Mouse (Mus musculus) midbrain, embryonic 10.5 days (tissue): Measurements from ENCODE around the gene Gm17651. TPM values are rescaled to one million over a fixed set of nuclear protein-coding genes. Genes with fewer than 3 reads are reported as not detected.

Experiments
- DNase-seq: peaks from one replicate; pipeline ENCODE4 v3.0.0-alpha.2; 2017; ENCODE audit warnings: low spot score
- H3K27ac ChIP-seq: fragments of 300-500 bp; sonication (generic); replicated peaks from 2 replicates; pipeline ENCODE4 v1.5.1; 2016; ENCODE audit warnings: mild to moderate bottlenecking
- H3K27me3 ChIP-seq: fragments of 300-500 bp; sonication (generic); 2 replicates; pipeline ENCODE4 v1.6.1; 2016; ENCODE audit warnings: low read depth, mild to moderate bottlenecking; ENCODE audit not compliant: poor library complexity, severe bottlenecking
- H3K36me3 ChIP-seq: fragments of 300-500 bp; sonication (generic); 2 replicates; pipeline ENCODE4 v1.6.1; 2016; ENCODE audit warnings: mild to moderate bottlenecking, moderate library complexity
- H3K4me1 ChIP-seq: fragments of 300-500 bp; sonication (generic); 2 replicates; pipeline ENCODE4 v1.6.1; 2016
- H3K4me3 ChIP-seq: fragments of 300-500 bp; sonication (generic); 2 replicates; pipeline ENCODE4 v1.5.1; 2016; ENCODE audit warnings: mild to moderate bottlenecking, moderate library complexity
- H3K9me3 ChIP-seq: fragments of 300-500 bp; sonication (generic); replicated peaks from 2 replicates; pipeline ENCODE4 v1.6.1; 2016; ENCODE audit warnings: mild to moderate bottlenecking
- WGBS: fragments of 180-500 bp; shearing (Covaris S2); methylation state at CpG from one replicate; pipeline ENCODE4 v1.1.7; 2016; 5-methylcytosine and 5-hydroxymethylcytosine counted together
- polyA plus RNA-seq: library from polyadenylated mRNA; unstranded; fragments of >200 nt; fragmentation: Nextera tagmentation; extraction: Ambion mirVana; gene quantifications from 2 replicates; pipeline ENCODE4 v1.2.1, GENCODE M21; 2016

The Gm17651 gene
- polyA plus RNA-seq: not detected in 2 replicates

DNA sequence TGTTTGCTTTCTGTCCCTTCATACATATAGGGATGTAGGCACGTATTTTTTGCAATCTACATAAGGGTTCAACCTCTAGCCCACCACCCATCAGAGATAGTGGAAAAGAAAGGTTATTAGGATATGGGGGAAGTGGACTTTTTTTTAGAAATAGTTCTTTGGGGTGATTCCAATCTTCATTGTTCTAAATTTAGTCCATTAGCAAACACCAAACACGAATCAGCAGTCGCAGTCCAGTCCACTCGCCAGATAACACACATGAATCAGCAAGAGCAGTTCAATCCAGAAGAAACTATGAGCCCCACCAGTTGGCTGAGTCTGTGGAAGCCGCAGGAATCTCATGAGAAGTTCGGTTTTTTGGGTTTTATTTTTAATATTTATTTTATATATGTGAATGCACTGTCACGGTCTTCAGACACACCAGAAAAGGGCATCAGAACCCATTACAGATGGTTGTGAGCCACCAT, at the start of gene Gm17651:
Gene Gm17651, minus strand, starts transcription at position 51 of the 467 bp plus-strand sequence.
- WGBS: 91% methylated on average over 7 of the region's 7 CpGs
- DNase-seq: no peak
- H3K9me3 ChIP-seq: no peaks in the 10 kb centered on the region
- H3K4me3 ChIP-seq: no peak within 1 kb of the TSS
- H3K36me3 ChIP-seq: peaks cover 26% of the 10 kb centered on the region
- no peak within 1 kb of the TSS for H3K27ac ChIP-seq
- 0 out of 2 replicates have a peak, but pooled peaks cover 3% of the 10 kb centered on the region for H3K27me3 ChIP-seq
- H3K4me1 ChIP-seq: no peaks in the 10 kb centered on the region

GRCm38 (mm10) chr3:97719116-97719515, 44.6 kb upstream of the Gm17651 start:
- no peak overlapping the region for H3K4me3 ChIP-seq
- DNase-seq: no peak
- H3K27ac ChIP-seq: no peak overlapping the region
- no peaks in the 10 kb centered on the region for H3K4me1 ChIP-seq
- no peaks in the 10 kb centered on the region for H3K27me3 ChIP-seq
- H3K9me3 ChIP-seq: peaks cover 18% of the 10 kb centered on the region
- H3K36me3 ChIP-seq: no peaks in the 10 kb centered on the region
- 91% methylated on average over 9 of the region's 9 CpGs for WGBS

- Histone ChIP-seq H3K27ac (no peak overlapping the region), H3K4me3 (no peak overlapping the region), H3K36me3 (no peaks in the 10 kb centered on the region), H3K27me3 (no peaks in the 10 kb centered on the region), H3K4me1 (no peaks in the 10 kb centered on the region), H3K9me3 (no peaks in the 10 kb centered on the region)
- 78% methylated on average over 1 of the region's 1 CpGs for WGBS
- DNase-seq: no peak
Observed at GRCm38 (mm10) chr3:97715922-97716321, 41.4 kb upstream of the Gm17651 start.

DNA sequence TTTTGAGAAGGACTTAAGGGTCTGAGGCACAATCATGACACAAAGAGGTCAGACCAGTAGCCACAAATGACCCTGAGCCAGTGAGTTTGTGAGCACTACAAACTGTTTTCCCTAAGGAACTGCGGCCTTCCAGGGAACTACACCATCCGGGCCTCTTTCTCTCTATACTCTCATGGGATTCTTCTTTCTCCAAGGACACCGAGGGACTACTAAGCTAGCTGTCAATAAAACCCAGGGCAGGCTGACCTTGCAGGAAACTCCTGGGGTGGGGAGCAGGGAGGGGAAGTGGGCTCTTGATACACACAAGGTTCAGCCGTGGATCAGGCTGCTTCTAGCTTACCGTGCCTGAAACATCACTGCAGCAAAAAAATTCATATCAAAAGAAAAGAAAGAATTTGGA, 36.4 kb upstream of the Gm17651 start:
- Histone ChIP-seq H3K27ac (no peak overlapping the region), H3K27me3 (no peaks in the 10 kb centered on the region), H3K4me1 (no peaks in the 10 kb centered on the region), H3K36me3 (no peaks in the 10 kb centered on the region), H3K4me3 (no peak overlapping the region), H3K9me3 (no peaks in the 10 kb centered on the region)
- 64% methylated on average over 5 of the region's 5 CpGs for WGBS
- DNase-seq: no peak

DNA sequence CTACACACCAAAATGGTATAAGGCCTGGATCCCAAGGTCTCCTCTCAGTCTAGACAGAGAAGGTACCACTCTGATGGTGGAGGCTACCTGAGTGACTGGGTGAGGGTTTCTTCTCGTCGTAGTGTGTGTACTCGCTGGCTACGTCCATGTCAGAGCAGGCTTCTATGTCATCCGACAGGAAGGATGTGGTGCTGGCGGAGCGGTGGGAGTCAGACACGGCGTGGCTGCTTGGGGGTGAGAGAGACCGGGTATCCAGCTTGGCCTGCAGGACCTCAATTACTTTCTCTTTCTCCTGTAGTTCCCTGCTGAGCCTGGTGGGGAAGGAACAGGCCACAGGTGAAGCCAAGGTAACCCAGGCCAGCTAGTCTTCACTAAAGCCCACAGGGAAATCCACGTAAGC, 35.6 kb upstream of the Gm17651 start:
- no peaks in the 10 kb centered on the region for H3K36me3 ChIP-seq
- no peak for DNase-seq
- no peak overlapping the region for H3K4me3 ChIP-seq
- H3K27me3 ChIP-seq: no peaks in the 10 kb centered on the region
- 91% methylated on average over 11 of the region's 11 CpGs for WGBS
- no peaks in the 10 kb centered on the region for H3K9me3 ChIP-seq
- H3K4me1 ChIP-seq: no peaks in the 10 kb centered on the region
- H3K27ac ChIP-seq: no peak overlapping the region

DNA sequence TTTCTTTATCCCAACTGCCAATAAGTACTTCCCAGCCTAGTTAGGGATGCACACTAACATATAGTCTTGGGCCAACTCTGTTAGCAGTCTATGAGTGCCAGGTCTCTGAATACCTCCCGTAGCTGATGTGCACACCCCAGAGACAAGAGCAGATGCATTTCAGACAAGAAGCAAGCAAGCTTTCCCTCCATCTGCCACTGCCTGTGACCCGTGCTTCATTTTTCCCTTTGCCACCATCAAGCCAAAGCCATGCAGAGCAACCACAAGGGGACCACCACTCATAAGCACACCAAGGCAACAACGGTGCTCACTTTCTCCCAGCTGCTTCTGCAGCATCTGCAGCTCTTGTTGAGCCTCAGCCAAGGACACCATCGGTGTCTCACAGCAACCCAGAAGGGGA, 32.1 kb upstream of the Gm17651 start:
- no peaks in the 10 kb centered on the region for H3K27me3 ChIP-seq
- no peak for DNase-seq
- WGBS: 94% methylated on average over 4 of the region's 4 CpGs
- H3K27ac ChIP-seq: no peak overlapping the region
- no peak overlapping the region for H3K4me3 ChIP-seq
- no peaks in the 10 kb centered on the region for H3K36me3 ChIP-seq
- no peaks in the 10 kb centered on the region for H3K9me3 ChIP-seq
- no peaks in the 10 kb centered on the region for H3K4me1 ChIP-seq

- Histone ChIP-seq H3K27ac (no peak overlapping the region), H3K27me3 (no peaks in the 10 kb centered on the region), H3K4me1 (no peaks in the 10 kb centered on the region), H3K9me3 (no peaks in the 10 kb centered on the region), H3K36me3 (no peaks in the 10 kb centered on the region), H3K4me3 (no peak overlapping the region)
- WGBS: 81% methylated on average over 3 of the region's 3 CpGs
- no peak for DNase-seq
Observed at GRCm38 (mm10) chr3:97705508-97705907, 31.0 kb upstream of the Gm17651 start.

DNA sequence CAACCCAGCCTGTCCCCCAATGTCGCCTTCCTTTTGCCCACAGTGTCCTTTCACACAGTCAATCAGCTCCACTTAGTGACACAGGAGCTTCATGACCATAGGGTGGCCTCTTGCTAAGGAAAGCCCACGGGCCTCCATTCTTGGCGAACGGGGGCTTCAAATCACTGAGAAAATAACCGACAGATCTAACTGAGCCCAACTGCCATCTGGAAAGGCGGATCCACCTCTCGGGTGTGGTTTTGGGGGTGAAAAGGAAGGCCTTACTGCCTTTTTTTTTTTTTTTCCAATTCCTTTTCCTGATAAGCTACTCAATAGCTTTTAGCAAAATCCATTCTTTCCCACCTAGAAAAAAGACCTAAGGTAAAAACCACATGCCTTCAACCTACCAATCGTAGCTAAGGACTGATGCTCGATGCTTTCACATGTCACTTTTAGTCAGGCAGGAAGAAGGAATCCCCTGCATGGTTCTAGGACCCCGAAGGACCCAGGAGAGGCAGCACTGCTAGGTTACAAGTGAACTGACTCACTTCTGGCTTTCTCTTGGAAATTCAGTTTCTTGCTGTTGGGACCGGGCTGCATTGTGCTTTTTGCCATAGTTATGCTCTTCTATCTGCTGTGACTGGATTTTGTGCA, 28.1 kb upstream of the Gm17651 start:
- Histone ChIP-seq H3K4me1 (no peaks in the 10 kb centered on the region), H3K4me3 (no peak overlapping the region), H3K27ac (no peak overlapping the region), H3K9me3 (no peaks in the 10 kb centered on the region), H3K27me3 (no peaks in the 10 kb centered on the region), H3K36me3 (no peaks in the 10 kb centered on the region)
- no peak for DNase-seq
- 95% methylated on average over 11 of the region's 11 CpGs for WGBS

GRCm38 (mm10) chr3:97701198-97701597, 26.7 kb upstream of the Gm17651 start:
- Histone ChIP-seq H3K4me3 (no peak overlapping the region), H3K27ac (no peak overlapping the region), H3K36me3 (no peaks in the 10 kb centered on the region), H3K9me3 (no peaks in the 10 kb centered on the region), H3K4me1 (no peaks in the 10 kb centered on the region), H3K27me3 (no peaks in the 10 kb centered on the region)
- WGBS: 66% methylated on average over 3 of the region's 3 CpGs
- no peak for DNase-seq

- no peaks in the 10 kb centered on the region for H3K9me3 ChIP-seq
- H3K4me3 ChIP-seq: no peak overlapping the region
- DNase-seq: no peak
- no peak overlapping the region for H3K27ac ChIP-seq
- 83% methylated on average over 3 of the region's 3 CpGs for WGBS
- no peaks in the 10 kb centered on the region for H3K4me1 ChIP-seq
- no peaks in the 10 kb centered on the region for H3K27me3 ChIP-seq
- no peaks in the 10 kb centered on the region for H3K36me3 ChIP-seq
Observed at GRCm38 (mm10) chr3:97699061-97699460, 24.6 kb upstream of the Gm17651 start.

DNA sequence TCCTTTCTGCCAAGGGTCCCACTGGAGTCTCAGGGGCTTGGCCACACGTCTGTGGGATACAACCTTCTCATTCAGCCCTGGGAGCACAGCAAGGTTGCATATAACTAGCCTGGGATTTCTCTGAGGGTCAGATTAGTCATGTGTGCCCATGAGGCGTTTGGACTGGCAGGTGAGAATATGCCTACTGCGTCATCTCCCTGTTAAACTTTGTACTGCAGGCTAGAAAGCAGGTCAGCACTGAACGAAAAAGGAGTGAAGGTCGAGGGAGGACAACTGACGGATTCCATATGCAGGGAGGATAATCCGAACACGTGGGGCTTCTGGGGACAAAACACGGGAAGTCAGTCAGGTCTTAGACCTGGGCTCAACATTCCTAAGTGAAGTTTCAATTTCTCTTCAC, 22.8 kb upstream of the Gm17651 start:
- WGBS: 83% methylated on average over 9 of the region's 9 CpGs
- no peak overlapping the region for H3K4me3 ChIP-seq
- no peaks in the 10 kb centered on the region for H3K9me3 ChIP-seq
- no peak overlapping the region for H3K27ac ChIP-seq
- DNase-seq: no peak
- no peaks in the 10 kb centered on the region for H3K27me3 ChIP-seq
- H3K4me1 ChIP-seq: no peaks in the 10 kb centered on the region
- H3K36me3 ChIP-seq: no peaks in the 10 kb centered on the region

- DNase-seq: no peak
- 84% methylated on average over 9 of the region's 9 CpGs for WGBS
- H3K27me3 ChIP-seq: no peaks in the 10 kb centered on the region
- H3K4me1 ChIP-seq: no peaks in the 10 kb centered on the region
- no peak overlapping the region for H3K4me3 ChIP-seq
- H3K36me3 ChIP-seq: no peaks in the 10 kb centered on the region
- no peak overlapping the region for H3K27ac ChIP-seq
- H3K9me3 ChIP-seq: no peaks in the 10 kb centered on the region
Observed at GRCm38 (mm10) chr3:97696866-97697265, 22.4 kb upstream of the Gm17651 start.

DNA sequence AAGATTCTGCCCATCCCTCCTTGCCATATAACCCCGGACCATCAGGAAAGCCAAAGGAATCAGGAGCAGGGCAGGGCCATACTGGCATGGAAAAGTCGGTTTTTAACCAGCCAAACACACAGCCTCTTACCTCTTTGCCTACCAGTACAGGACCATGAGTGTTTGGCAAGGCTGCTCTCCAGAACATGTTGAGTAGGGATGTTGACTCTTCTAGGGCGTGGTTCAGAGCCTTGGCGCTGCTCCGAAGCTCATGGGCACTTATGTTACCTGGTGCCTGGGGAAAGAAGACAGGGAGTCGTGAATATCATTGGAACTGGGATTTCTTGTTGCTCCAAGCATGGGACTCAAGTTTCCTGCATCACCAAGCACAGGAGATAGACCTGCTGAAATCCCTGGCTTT, 19.3 kb upstream of the Gm17651 start:
- WGBS: 92% methylated on average over 6 of the region's 6 CpGs
- H3K27ac ChIP-seq: no peak overlapping the region

More for the DNA sequence above, 19.3 kb upstream of the Gm17651 start:
- Histone ChIP-seq H3K27me3 (no peaks in the 10 kb centered on the region), H3K9me3 (no peaks in the 10 kb centered on the region), H3K36me3 (no peaks in the 10 kb centered on the region), H3K4me1 (peaks cover 11% of the 10 kb centered on the region), H3K4me3 (no peak overlapping the region)
- no peak for DNase-seq
